Mouse (Mus musculus) right cerebral cortex, postnatal 25 days (tissue): ENCODE measurements around the gene Appl1.
A peak's percentile ranks its signal among the peaks of the same experiment; 100 is the strongest.

Source experiments
- DNase-seq: peaks from one replicate; pipeline ENCODE4 v3.0.0; 2022

The Appl1 gene

DNA sequence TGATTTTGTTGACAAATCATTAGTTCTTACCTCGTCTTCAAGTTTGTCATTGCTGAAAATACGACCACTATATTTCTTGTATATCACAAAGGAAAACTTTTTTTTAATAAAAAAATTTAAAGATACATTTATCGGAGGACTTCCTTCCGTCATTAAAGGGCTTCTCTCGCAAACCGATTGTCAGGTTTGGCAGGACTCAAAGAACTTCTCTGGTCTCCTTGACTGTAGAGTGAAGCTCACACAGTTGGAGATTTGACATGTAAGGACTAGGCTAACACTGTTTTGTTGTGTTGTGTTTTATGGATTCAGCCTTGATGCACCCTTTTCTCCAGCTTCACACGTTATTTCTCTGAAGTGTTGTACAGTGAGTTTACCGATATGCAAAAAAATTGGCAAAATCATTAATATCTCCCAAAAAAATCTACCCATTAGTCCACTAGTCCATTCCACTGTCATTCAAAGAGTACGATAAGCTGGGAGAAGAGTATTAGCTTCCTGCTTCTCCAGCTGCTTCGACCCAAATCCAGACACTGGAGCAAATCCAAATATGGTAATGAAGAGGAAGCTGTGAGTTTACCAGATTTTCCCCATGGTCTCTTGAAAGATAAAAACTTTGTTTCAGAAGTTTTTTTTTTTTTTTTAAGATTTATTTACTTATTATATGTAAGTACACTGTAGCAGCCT, at the start of gene Appl1:
Appl1 (minus strand) TSS at position 127 of the 684 bp plus-strand sequence.
- DNase-seq, result no peak

DNA sequence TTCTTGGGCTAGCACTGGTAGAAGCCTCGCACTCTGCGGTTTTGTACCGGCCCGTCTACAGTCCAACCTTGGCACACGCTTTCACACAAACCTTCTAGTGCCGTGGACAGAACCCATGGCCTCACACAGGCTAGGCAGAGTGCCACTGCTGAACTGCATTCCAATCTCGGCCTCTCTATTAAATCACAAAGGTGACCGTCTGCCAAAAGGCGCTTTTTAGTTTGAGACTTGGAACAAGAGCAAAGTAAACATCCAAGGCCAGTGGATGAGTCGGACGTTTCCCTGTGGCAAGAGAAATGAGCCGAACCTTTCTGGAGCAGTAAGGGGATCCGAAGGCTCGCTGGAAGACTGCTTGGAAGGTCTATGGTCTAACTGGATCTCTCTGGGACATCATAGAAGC, 48.8 kb upstream of the Appl1 start:
- DNase-seq, result no peak

DNA sequence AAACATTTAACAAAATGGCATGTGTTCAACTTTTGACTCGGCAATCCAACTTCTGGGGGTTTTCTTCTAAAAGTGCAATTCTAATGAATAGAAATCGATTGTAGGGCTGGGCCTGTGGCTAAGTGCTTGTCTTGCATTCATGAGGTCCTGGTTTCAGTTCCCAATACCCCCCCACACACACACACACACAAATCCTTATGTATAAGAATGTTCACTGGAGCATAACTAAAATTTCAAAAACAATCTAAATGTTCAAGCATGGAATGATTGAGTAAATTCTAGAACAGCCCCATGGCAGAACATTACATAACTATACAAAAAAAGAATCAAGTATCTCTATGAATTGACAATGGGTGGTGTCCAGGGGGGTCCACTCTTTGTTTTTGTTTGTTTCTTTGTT, 46.9 kb upstream of the Appl1 start:
- DNase-seq, result no peak

DNA sequence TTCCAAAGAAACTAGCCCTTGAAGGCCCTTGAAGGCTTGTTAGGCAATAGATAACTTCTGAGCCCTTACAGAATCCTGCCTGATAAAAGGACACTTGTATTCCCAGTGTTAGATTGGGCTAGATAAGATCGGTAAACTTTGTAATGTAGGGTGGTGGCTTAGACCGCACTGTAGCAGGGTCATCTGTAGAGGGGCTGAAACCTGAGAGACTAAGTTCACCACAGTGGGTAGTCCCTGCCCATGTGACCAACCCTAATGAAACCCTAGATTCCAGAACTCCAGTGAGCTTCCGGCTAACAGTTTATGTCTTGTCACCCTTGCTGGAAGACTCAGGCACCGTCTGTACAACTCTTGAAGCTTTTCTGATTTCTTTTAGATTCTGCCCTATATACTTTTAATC, 42.6 kb upstream of the Appl1 start:
- no peak for DNase-seq

DNA sequence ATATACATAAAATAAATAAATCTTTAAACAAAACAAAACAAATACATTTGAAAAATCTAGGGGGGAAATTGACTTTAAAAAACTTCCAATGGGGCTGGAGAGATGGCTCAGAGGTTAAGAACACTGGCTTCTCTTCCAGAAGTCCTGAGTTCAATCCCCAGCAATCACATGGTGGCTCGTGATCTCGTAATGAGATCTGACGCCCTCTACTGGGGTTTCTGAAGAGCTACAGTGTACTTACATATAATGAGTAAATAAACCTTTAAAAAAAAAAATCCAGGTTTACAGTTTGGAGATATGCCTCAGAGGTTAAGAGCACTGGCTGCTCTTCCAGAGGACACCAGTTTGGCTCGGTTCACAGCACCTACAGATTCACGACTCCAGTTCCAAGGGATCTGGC, 40.5 kb upstream of the Appl1 start:
- DNase-seq, result no peak

DNA sequence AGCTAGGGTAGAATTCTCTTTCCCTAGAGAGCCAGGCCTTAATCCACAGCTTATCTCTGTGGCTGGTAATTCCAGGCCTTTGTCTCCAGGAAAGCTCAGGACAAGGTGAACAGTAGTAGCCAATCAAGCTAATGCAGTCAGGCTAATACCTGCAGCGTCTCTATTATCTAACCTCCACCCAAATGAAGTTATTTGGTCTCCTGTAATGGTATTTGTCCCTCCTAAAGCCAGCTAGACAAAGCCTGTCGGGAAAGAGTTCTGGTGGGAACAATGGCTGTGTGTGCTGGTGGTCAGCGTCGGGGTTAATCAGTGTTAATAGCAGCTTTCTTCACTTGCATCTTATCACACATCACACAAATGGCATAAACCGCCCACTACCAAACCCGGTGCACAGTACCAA, 34.9 kb upstream of the Appl1 start:
- no peak for DNase-seq

DNA sequence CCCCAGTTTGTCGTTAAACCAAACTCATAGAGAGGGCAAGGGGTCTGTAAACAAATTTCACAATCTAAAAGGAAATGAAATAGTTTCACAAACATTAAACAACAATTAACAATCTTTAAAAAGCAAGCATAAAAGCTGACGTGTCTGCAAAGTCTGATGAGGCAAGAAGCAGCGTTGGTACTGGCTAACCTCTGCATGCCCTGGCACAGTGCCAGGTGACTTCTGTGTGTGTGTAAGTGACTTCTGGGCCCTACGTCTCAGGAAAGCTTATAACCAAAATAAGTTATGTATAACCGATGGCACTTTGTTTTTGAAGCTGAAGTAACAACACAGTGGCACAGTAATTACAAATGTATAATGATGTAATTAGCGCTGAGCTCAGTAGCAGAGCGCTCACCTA, 33.9 kb upstream of the Appl1 start:
- no peak for DNase-seq

DNA sequence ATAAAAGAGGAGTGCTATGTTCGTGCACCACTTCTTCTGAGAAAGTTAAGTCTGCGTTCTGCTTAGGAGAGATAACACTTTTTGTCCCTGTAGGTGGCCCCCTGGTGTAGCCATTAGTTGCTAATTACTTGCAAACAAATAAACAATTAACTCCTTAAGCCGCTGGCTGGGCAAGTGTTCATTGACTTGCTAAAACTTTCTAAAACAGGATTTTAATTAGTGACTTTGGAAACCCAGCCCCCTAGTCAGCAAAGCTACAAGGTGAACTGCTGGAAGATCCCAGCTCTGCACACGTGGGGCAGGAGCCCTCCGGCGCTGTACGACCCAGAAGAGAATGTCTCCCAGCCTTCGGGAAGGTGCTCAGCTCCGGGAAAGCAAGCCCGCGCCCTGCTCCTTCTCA, 29.4 kb upstream of the Appl1 start:
- DNase-seq, result no peak

DNA sequence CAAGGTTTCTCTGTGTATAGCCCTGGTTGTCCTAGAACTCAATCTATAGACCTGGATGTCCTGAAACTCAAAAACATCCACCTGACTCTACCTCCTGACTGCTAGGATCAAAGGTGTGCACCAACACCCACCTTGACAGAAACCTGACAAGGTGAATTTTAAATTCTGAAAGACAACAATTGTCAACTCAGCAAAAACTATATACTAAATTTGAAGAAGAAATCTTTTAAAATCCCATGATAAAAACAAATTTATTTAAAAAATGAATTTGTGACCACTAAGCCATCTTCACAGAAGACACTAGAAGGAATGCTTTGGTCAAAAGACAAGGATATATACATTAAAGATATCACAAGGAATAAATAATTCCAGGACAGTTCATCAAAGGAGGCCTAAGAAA, 25.2 kb upstream of the Appl1 start:
- DNase-seq, result no peak

DNA sequence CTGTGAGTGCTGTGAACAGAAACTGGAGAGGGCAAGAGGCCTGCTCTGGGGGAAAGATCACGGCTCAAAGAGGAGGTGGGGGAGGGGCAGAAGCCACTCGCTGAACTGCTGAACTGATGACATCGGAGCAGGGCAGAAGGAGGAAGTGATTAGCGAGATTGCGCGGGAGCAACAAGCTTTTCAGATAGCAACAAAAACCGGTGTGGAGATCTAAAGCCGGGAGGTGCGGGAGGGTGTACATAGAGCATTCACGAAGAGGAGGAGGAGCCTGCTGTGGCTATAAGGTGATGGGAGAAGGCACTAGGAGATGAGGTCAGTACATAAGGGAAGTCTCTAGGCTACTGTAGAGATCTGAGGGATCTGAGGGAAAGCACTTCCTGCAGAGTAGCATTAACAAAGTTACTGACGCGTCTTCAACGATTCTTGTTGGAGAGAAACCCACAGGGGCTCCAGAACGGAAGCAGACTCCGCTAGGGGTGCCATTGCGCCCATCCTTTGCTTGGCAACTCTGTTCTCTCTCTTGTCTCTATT, 23.2 kb upstream of the Appl1 start, which contains the start of gene Hesx1:
Hesx1 (plus strand) TSS at position 206 of the 531 bp plus-strand sequence.
- DNase-seq, result no peak

DNA sequence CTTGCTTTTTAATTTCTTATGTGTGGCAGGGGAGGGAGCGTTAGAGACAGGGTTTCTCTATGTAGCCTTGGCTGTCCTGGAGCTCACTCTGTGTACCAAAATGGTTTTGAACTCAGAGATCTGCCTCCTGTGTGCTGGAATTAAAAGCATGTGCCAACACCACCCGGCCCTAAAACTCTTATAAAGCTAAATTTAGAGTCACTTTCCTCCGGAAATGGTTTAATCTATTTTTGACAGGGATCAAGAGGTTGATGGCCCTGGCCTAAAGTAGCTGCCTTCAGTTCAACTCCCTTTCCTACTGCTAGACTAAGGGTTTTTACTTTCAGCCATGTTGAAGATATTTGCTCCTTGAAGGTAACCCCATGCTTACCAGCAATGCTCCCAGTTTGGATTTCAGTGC, 22.4 kb upstream of the Appl1 start:
- no peak for DNase-seq

DNA sequence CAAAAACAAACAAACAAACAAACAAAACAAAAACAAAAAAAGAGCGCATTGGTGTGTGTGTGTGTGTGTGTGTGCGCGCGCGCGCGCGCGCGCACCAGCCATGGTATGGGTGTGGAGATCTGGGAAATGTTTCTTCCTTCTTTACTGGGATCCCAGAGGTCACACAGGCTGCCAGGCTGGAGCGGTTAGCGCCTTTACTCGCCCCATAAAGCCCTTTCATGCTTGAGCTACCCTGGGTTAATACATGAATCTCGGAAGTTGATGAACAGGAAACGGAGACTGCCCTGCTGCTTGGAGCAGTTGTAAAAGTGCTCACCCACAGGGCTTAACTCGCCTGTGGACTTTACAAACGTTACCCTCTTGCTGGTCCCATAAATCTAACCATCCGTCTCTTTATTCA, 20.6 kb upstream of the Appl1 start:
- no peak for DNase-seq

DNA sequence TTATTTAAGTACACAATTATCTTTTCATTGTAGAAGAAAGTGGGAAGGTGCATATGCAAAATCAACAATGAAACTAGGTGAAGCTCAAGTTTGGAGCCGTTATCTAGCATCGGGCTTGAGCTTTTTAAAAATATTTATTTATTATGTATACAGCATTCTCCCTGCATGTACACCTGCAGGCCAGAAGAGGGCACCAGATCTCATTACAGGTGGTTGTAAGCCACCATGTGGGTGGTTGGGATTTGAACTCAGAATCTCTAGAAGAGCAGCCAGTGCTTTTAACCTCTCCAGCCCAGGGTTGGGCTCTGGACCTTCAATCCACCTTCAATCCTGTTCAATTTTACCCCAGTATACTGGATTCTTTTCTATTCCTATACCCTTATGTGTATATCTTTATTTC, 17.7 kb upstream of the Appl1 start:
- no peak for DNase-seq

DNA sequence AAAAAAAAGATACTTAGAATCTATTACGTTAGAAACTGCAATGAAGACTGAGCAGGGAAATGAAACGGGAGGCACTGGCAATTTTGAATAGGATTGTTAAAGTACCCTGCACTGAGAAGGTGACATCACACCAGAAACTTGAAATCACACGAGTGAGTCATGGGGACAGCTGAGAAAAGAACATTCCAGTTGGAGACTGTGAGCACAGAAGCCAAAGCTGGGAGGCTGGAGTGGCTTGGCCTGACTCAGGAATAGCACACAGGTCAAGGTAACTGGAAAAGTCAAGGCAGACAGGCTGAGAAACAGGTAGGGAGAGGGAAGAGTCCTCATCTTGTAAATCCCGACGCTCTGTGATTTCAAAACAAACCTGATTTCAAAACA, 11.1 kb upstream of the Appl1 start:
- DNase-seq, result no peak

DNA sequence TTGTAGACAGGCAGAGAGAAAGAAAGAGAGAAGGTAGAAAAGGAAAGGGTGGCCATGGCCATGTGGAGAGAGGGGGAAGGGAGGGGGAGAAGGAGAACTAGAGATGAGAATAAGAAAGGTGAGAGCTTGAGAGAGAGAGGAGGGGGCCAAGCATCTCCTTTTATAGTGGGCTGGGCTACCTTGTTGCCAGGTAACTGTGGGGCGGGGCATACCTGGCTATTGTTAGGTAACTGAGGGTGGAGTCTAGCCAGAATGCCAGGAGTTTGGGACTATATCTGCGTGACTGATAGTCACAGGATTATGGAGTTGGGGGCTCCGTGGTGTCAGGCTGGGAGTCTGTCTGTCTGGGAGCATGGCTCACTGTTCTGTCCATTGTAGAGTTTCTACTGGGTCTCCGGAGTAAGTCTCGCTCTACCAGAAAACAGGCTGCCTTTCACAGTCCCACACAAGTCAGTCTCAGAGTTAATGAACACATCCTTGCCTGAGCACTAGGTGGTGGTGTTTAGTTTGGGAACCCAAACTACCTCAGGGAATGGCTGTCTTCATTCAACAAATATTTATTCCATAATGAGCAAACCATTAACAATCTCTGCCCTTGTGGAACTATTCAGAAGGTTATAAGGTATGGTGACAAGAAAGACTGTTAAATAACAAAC, 10.6 kb upstream of the Appl1 start:
- DNase-seq, result no peak

DNA sequence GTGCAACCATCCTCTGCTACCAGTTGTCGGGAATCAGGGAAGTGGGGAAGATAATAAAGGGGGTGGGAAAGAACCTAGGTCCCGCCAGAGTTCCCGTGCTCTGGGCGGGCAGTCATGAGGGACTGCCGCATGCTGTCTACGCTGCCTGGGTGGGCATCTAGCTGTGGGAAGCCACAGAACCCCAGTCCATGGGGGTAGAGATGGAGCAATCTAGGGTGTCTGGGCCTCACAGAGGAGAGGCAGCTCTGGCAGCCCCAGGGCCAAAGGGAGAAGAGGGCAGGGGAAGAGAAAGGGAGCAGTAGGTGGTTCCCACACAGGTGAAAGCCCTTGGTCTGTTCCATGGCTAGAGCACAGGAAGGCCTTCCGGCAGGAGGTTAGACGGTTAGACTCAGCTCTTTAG, 10.0 kb upstream of the Appl1 start:
- no peak for DNase-seq

DNA sequence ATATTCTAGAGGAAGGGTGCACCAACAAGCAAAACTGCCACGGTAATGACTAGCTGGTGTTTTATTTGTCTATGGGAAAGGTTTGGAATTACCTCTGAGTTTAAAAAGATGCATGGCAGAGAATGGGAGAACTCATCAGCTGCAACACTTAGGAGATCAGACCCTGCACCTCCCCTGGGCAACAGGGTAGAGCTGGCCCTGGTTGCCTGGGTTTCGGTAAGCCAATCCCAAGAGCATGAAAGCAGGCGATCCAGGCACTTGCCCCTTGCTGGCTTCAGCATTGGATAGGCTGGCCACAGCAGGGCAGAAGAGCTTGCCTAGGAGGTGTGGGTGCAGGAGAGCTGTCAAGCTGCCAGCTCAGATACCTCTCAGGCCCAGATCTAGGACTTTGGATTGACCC, 8.8 kb upstream of the Appl1 start:
- DNase-seq, result no peak

DNA sequence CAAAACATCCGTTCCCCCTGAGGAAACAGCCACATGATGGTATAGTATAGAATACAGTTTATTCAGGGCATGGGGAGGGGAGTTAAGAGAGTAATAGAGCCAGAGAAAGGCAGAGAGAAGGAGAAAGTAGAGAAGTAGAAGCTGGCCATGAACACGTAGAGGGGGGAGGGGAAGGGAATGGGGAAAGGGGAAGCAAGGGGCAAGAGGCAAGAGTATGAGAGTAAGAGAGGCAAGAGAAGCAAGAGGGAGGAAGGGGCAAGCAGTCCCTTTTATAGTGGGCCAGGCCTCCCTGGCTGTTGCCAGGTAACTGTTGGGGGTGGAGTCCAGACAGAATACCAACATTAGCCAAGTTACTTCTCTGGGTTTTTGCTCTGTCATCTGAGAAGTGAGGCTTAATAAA, 6.5 kb upstream of the Appl1 start:
- DNase-seq, result no peak

DNA sequence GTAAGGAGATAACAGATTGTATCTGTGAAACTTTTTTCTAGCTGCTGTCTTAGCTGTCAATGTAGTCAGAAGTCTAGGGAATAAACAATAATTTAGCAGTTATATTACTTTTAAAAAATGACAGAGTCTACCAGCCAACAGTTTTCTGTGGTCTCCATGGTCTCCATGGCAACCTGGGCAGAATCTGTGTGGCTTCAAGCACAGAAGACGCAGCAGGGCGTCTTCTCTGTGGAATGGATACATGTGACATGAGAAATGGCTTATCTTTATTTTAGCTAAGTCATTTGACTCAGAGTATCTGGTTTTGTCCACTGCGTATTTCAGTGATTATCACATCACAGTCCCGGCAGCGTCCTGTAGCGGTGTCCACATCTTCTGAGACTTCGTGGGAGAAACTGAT, 5.2 kb upstream of the Appl1 start:
- DNase-seq, result no peak

DNA sequence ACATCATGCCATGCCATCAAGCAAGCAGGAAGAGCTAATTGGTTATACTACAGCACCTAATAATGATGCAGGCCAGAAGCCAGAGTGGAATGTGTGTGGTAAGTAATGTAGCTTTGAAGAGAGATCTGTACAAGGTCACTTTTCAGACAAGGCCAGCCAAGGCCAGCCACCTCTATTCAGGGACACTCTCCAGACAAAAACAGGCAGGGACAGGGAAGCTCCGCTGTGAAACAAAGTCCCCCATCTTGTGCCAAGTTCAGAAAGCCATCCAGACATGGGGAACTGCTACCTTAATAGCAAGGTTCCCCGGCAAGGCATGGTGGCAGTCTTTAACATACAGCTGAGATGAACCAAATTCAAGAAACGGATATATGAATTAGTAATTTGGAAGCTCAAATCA, 4.5 kb upstream of the Appl1 start:
- DNase-seq, result no peak

DNA sequence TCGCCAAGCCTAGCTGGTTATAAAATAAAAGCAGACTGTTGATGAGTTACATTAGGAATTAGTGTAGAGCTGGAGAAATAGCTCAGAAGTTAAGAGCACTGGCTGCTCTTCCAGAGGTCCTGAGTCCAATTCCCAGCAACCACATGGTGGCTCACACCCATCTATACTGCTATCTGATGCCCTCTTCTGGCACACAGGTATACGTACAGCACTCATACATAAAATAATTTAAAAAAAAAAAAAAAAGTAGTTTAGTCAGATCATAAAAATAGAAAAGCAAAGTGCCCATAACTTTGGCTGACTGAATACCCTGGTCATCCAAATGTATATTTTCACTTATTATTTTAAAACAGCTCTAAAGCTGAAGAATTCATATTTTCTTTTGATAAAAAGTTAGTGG, 2.1 kb upstream of the Appl1 start:
- no peak for DNase-seq

DNA sequence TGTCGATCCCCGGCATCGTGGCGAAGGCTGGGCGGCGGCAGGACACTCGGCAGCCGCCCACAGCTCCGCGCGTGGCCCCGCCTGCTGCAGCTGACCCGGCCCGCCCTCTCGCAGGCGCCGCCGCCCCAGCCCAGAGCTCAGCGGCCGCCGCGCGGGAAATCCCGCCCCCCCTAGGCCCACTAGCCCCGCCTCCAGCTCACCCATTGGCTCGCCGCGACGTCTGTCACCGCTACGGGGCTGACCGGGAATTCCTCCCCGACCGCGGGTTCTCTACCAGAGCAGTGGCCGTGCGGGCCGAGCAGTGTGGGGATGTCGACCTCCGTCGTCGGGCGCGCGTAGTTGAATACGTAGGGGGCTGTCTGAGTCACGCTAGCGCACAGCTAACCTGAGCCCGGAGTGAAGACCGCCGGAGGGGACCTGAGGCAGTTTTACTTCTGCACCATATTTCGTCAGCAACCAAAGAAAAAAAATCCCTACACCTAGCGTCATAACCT, 546 bp downstream of the Appl1 start:
- DNase-seq, result peak; percentile 96

DNA sequence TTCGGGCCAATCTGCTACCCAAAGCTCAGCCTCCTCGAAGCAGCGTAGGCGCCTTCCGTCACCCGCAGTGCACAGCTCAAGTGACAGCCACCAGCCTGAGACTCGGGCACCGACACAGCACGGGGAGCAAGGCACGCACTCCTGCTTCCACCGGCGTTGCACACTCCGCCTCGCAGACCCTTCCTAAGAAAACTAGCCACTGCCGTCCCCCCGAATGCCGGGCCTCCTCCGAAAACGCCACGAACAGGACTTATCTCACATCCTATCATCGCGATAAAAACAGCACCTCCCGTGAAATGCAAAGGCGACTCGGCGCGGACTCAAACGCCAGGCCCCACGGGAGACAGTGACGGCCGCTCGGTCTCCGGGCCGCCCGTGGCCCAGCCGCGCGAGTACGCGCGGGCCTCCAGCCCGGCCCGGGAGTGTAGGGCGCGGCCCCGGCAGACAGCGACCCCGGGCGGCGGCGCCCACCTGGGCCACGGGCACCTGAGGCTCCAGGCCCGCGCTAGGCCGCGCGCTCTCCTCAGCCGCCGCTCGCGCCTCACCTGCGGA, 1.1 kb downstream of the Appl1 start:
- DNase-seq, result peak; percentile 74

DNA sequence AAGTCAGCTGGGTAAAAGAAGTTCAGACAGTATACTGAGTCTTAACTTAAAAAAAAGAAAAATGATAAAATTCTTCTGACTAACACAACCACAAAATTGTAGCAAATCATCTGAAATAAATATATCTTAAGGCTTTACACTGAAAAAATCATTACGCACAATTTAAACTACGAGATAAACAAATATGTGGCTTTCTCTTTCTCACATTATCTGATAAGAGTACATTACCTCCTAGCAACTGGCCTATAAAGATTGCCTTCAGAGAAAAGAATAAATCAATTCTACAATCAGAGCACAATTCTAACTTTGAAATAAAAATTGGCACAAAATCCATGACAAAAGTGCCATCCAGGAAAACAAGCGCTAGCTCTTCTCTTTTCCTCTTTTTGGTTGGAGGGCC, 1.9 kb downstream of the Appl1 start:
- DNase-seq, result no peak
